Mouse (Mus musculus) heart, embryonic 11.5 days (tissue): ENCODE measurements around the gene Cyp4b1. TPM values are rescaled to one million over a fixed set of nuclear protein-coding genes. Genes with fewer than 3 reads are reported as not detected.
"Not testable (repeated sequence)": the region's sequence is repeated elsewhere in the genome, so short reads cannot be mapped to it uniquely, and the experiment has no call there.

Experiments used
- ATAC-seq: fragments of 200-750 bp; cut with Nextera tagmentation; replicated peaks from 2 replicates; pipeline ENCODE4 v1.8.0; 2017; ENCODE audit warnings: moderate library complexity; ENCODE audit not compliant: insufficient number of reproducible peaks, low FRiP score, low TSS enrichment
- H3K27ac ChIP-seq: fragments of 300-500 bp; sonication (generic); 2 replicates; pipeline ENCODE4 v1.5.1; 2014; ENCODE audit warnings: mild to moderate bottlenecking, low read depth, low read length
- H3K27me3 ChIP-seq: fragments of 300-500 bp; sonication (generic); 2 replicates; pipeline ENCODE4 v1.6.1; 2014; ENCODE audit warnings: mild to moderate bottlenecking, low read length, mixed read lengths; ENCODE audit not compliant: control insufficient read depth, insufficient read depth
- H3K36me3 ChIP-seq: fragments of 300-500 bp; sonication (generic); 2 replicates; pipeline ENCODE4 v1.6.1; 2014; ENCODE audit warnings: mild to moderate bottlenecking, low read length, moderate library complexity, mixed read lengths; ENCODE audit not compliant: control insufficient read depth, insufficient read depth
- H3K4me1 ChIP-seq: fragments of 300-500 bp; sonication (generic); 2 replicates; pipeline ENCODE4 v1.6.1; 2014; ENCODE audit warnings: low read length; ENCODE audit not compliant: control insufficient read depth, insufficient read depth
- H3K4me2 ChIP-seq: fragments of 300-500 bp; sonication (generic); 2 replicates; pipeline ENCODE4 v1.6.1; 2014; ENCODE audit warnings: mild to moderate bottlenecking, moderate library complexity
- H3K4me3 ChIP-seq: fragments of 300-500 bp; sonication (generic); 2 replicates; pipeline ENCODE4 v1.5.1; 2014; ENCODE audit warnings: low read depth, low read length
- H3K9ac ChIP-seq: fragments of 300-500 bp; sonication (generic); 2 replicates; pipeline ENCODE4 v1.6.1; 2014; ENCODE audit warnings: mild to moderate bottlenecking, low read depth, low read length, moderate library complexity
- H3K9me3 ChIP-seq: fragments of 300-500 bp; sonication (generic); replicated peaks from 2 replicates; pipeline ENCODE4 v1.6.1; 2016; ENCODE audit warnings: low read length; ENCODE audit not compliant: control insufficient read depth
- WGBS: fragments of 180-500 bp; shearing (Covaris S2); extraction: QIAGEN DNeasy Blood & Tissue Kit; methylation state at CpG from one replicate; pipeline ENCODE4 v1.1.7; 2014; ENCODE audit not compliant: insufficient replicate concordance; 5-methylcytosine and 5-hydroxymethylcytosine counted together
- polyA plus RNA-seq: library from polyadenylated mRNA; unstranded; fragments of >200 nt; fragmentation: Nextera tagmentation; extraction: Ambion mirVana; gene quantifications from 2 replicates; pipeline ENCODE4 v1.2.1, GENCODE M21; 2014

The Cyp4b1 gene
- polyA plus RNA-seq, 1 experiment from 2014 or later, result 0.53 TPM

GRCm38 (mm10) chr4:115648752-115649151 is 1.2 kb upstream of the Cyp4b1 start:
- Histone ChIP-seq H3K9me3 (no peaks in the 10 kb centered on the region), H3K4me2 (no peak overlapping the region), H3K27me3 (no peaks in the 10 kb centered on the region), H3K9ac (no peak overlapping the region), H3K36me3 (no peaks in the 10 kb centered on the region), H3K27ac (no peak overlapping the region), H3K4me1 (no peaks in the 10 kb centered on the region), H3K4me3 (no peak overlapping the region)
- no peak for ATAC-seq
- WGBS, result 49% methylated on average over 2 of the region's 2 CpGs

- Histone ChIP-seq H3K27me3 (no peaks in the 10 kb centered on the region), H3K4me2 (no peak overlapping the region), H3K36me3 (no peaks in the 10 kb centered on the region), H3K27ac (no peak overlapping the region), H3K9me3 (no peaks in the 10 kb centered on the region), H3K4me3 (no peak overlapping the region), H3K4me1 (no peaks in the 10 kb centered on the region), H3K9ac (no peak overlapping the region)
- no peak for ATAC-seq
Measured at GRCm38 (mm10) chr4:115645371-115645770, 2.2 kb downstream of the Cyp4b1 start.

GRCm38 (mm10) chr4:115642967-115643754 is 4.4 kb downstream of the Cyp4b1 start:
- 40% methylated on average over 5 of the region's 5 CpGs for WGBS
- H3K4me1 ChIP-seq, result no peaks in the 10 kb centered on the region
- no peak for ATAC-seq
- H3K36me3 ChIP-seq, result no peaks in the 10 kb centered on the region
- H3K27me3 ChIP-seq, result no peaks in the 10 kb centered on the region
- no peak overlapping the region for H3K4me2 ChIP-seq
- H3K4me3 ChIP-seq, result no peak overlapping the region
- no peaks in the 10 kb centered on the region for H3K9me3 ChIP-seq
- no peak overlapping the region for H3K9ac ChIP-seq
- no peak overlapping the region for H3K27ac ChIP-seq

- H3K4me1 ChIP-seq, H3K27ac ChIP-seq, ATAC-seq, H3K9ac ChIP-seq, H3K9me3 ChIP-seq, H3K4me3 ChIP-seq, H3K36me3 ChIP-seq, H3K4me2 ChIP-seq, H3K27me3 ChIP-seq: not testable (repeated sequence)
- WGBS, result 81% methylated on average over 3 of the region's 3 CpGs
Measured at GRCm38 (mm10) chr4:115625560-115625959, 22.0 kb downstream of the Cyp4b1 start.

GRCm38 (mm10) chr4:115614005-115614404 is 33.5 kb downstream of the Cyp4b1 start:
- Histone ChIP-seq H3K27me3 (no peaks in the 10 kb centered on the region), H3K4me3 (no peak overlapping the region), H3K36me3 (no peaks in the 10 kb centered on the region), H3K9ac (no peak overlapping the region), H3K27ac (no peak overlapping the region), H3K4me2 (no peak overlapping the region), H3K9me3 (no peaks in the 10 kb centered on the region), H3K4me1 (no peaks in the 10 kb centered on the region)
- no peak for ATAC-seq

- H3K4me1 ChIP-seq, ATAC-seq, H3K4me2 ChIP-seq, H3K27ac ChIP-seq, H3K9me3 ChIP-seq, H3K9ac ChIP-seq, H3K36me3 ChIP-seq, H3K27me3 ChIP-seq, H3K4me3 ChIP-seq: not testable (repeated sequence)
- WGBS, result 83% methylated on average over 6 of the region's 8 CpGs
Measured at GRCm38 (mm10) chr4:115600611-115601010, 46.9 kb downstream of the Cyp4b1 start, which contains the start of gene Cyp4a32. Gene Cyp4a32 (plus strand): TSS chr4:115600969.

GRCm38 (mm10) chr4:115596824-115597336 is 50.6 kb downstream of the Cyp4b1 start:
- H3K4me3 ChIP-seq, result no peak overlapping the region
- no peaks in the 10 kb centered on the region for H3K36me3 ChIP-seq
- no peaks in the 10 kb centered on the region for H3K27me3 ChIP-seq
- WGBS, result 54% methylated on average over 2 of the region's 2 CpGs
- no peak overlapping the region for H3K9ac ChIP-seq
- H3K27ac ChIP-seq, result no peak overlapping the region
- H3K4me1 ChIP-seq, result no peaks in the 10 kb centered on the region
- no peaks in the 10 kb centered on the region for H3K9me3 ChIP-seq
- ATAC-seq, result no peak
- no peak overlapping the region for H3K4me2 ChIP-seq

- H3K9me3 ChIP-seq, result no peaks in the 10 kb centered on the region
- H3K4me2 ChIP-seq, result no peak overlapping the region
- 65% methylated on average over 1 of the region's 1 CpGs for WGBS
- no peaks in the 10 kb centered on the region for H3K4me1 ChIP-seq
- ATAC-seq, result no peak
- H3K27me3 ChIP-seq, result no peaks in the 10 kb centered on the region
- H3K36me3 ChIP-seq, result no peaks in the 10 kb centered on the region
- H3K9ac ChIP-seq, result no peak overlapping the region
- H3K4me3 ChIP-seq, result no peak overlapping the region
- H3K27ac ChIP-seq, result no peak overlapping the region
Measured at GRCm38 (mm10) chr4:115596357-115596756, 51.2 kb downstream of the Cyp4b1 start.

- Histone ChIP-seq H3K27ac (no peak overlapping the region), H3K36me3 (no peaks in the 10 kb centered on the region), H3K4me1 (no peaks in the 10 kb centered on the region), H3K9me3 (no peaks in the 10 kb centered on the region), H3K4me2 (no peak overlapping the region), H3K4me3 (no peak overlapping the region), H3K27me3 (no peaks in the 10 kb centered on the region), H3K9ac (no peak overlapping the region)
- peak; percentile 76 for ATAC-seq
Measured at GRCm38 (mm10) chr4:115583036-115583435, 64.5 kb downstream of the Cyp4b1 start.
